Mouse (Mus musculus) cerebellum, adult 2 months (tissue): ENCODE data around the gene Yjefn3. TPM values are rescaled to one million over a fixed set of nuclear protein-coding genes. Genes with fewer than 3 reads are reported as not detected.

ENCODE experiments used
- DNase-seq, 2 experiments: peaks; one replicate each; pipeline ENCODE4 v3.0.0; 2021
- H3K27ac ChIP-seq: fragments of 200-500 bp; 2 replicates; pipeline ENCODE4 v1.5.1; 2012; ENCODE audit warnings: low read length, control low read depth, inconsistent platforms; ENCODE audit not compliant: insufficient read depth
- H3K27me3 ChIP-seq: fragments of 200-500 bp; 2 replicates; pipeline ENCODE4 v1.6.1; 2012; ENCODE audit warnings: inconsistent platforms, mild to moderate bottlenecking, low read length, moderate library complexity; ENCODE audit not compliant: control insufficient read depth, insufficient read depth
- H3K4me1 ChIP-seq: fragments of 200-500 bp; 2 replicates; pipeline ENCODE4 v1.6.1; 2011; ENCODE audit warnings: low read length; ENCODE audit not compliant: control insufficient read depth, insufficient read depth
- H3K4me3 ChIP-seq: fragments of 200-500 bp; replicated peaks from 2 replicates; pipeline ENCODE3; 2011; ENCODE audit warnings: mild to moderate bottlenecking, low read depth, low read length, control low read depth; ENCODE audit not compliant: insufficient read depth
- CTCF ChIP-seq: fragments of 200-500 bp; IDR thresholded peaks from 2 replicates; pipeline ENCODE4 v1.5.1; 2011; ENCODE audit warnings: low read depth, mild to moderate bottlenecking, control low read depth, low read length, moderate library complexity, borderline replicate concordance; ENCODE audit not compliant: insufficient read depth
- POLR2A ChIP-seq: fragments of 200-500 bp; IDR thresholded peaks from 2 replicates; pipeline ENCODE4 v1.6.1; 2011; ENCODE audit warnings: low read length, control low read depth, borderline replicate concordance; ENCODE audit not compliant: insufficient read depth
- WGBS: fragments of 180-500 bp; shearing (Covaris S2); methylation state at CpG from one replicate; pipeline ENCODE4 v1.1.7; 2018; 5-methylcytosine and 5-hydroxymethylcytosine counted together
- polyA plus RNA-seq: library from polyadenylated mRNA; depleted of rRNA; stranded (reverse); fragments of >200 nt; gene quantifications from 2 replicates; pipeline ENCODE4 v1.2.3, GENCODE M21; 2012

The Yjefn3 gene
- polyA plus RNA-seq, 1 experiment = 15.4 TPM

GRCm38 (mm10) chr8:69882021-69882756, 20.3 kb downstream of the Yjefn3 start:
- TF ChIP-seq POLR2A (no peak), CTCF (no peak)
- no peak overlapping the region for H3K4me3 ChIP-seq
- H3K4me1 ChIP-seq = peaks cover 3% of the 10 kb centered on the region; the same call in 1 of the 2 replicates
- WGBS = 3% methylated on average over 103 of the region's 103 CpGs
- H3K27ac ChIP-seq = no peak overlapping the region
- DNase-seq = no peak
- H3K27me3 ChIP-seq = peaks cover 4% of the 10 kb centered on the region; the same call in 1 of the 2 replicates

- no peak overlapping the region for H3K27ac ChIP-seq
- H3K27me3 ChIP-seq = peaks cover 4% of the 10 kb centered on the region; the same call in 1 of the 2 replicates
- no peak for DNase-seq
- H3K4me1 ChIP-seq = peaks cover 3% of the 10 kb centered on the region; the same call in 1 of the 2 replicates
- TF ChIP-seq POLR2A (no peak), CTCF (no peak)
- H3K4me3 ChIP-seq = no peak overlapping the region
- 15% methylated on average over 79 of the region's 79 CpGs for WGBS
These were observed 21.1 kb downstream of the Yjefn3 start for GRCm38 (mm10) chr8:69881261-69881865.

GRCm38 (mm10) chr8:69880841-69881240, 21.7 kb downstream of the Yjefn3 start:
- DNase-seq = no peak
- Histone ChIP-seq H3K4me1 (no peaks in the 10 kb centered on the region), H3K4me3 (no peak overlapping the region), H3K27ac (no peak overlapping the region), H3K27me3 (peaks cover 4% of the 10 kb centered on the region; the same call in 1 of the 2 replicates)
- 12% methylated on average over 37 of the region's 37 CpGs for WGBS
- TF ChIP-seq CTCF (no peak), POLR2A (no peak)

- Histone ChIP-seq H3K27me3 (peaks cover 4% of the 10 kb centered on the region; the same call in 1 of the 2 replicates), H3K27ac (no peak overlapping the region), H3K4me3 (no peak overlapping the region), H3K4me1 (no peaks in the 10 kb centered on the region)
- 68% methylated on average over 8 of the region's 8 CpGs for WGBS
- TF ChIP-seq CTCF (no peak), POLR2A (no peak)
- DNase-seq = no peak
These were observed 22.8 kb downstream of the Yjefn3 start for GRCm38 (mm10) chr8:69879678-69880077.

GRCm38 (mm10) chr8:69877992-69878391, 24.5 kb downstream of the Yjefn3 start:
- H3K4me3 ChIP-seq = no peak overlapping the region

GRCm38 (mm10) chr8:69877396-69877795, 25.1 kb downstream of the Yjefn3 start:
- Histone ChIP-seq H3K27ac (no peak overlapping the region), H3K27me3 (peaks cover 3% of the 10 kb centered on the region; the same call in 1 of the 2 replicates), H3K4me1 (peaks cover 6% of the 10 kb centered on the region; the same call in 1 of the 2 replicates), H3K4me3 (no peak overlapping the region)
- TF ChIP-seq CTCF = no peak
- TF ChIP-seq POLR2A = no peak
- DNase-seq = no peak
- WGBS = 80% methylated on average over 4 of the region's 4 CpGs

More at GRCm38 (mm10) chr8:69877992-69878391, 24.5 kb downstream of the Yjefn3 start:
- H3K27ac ChIP-seq = no peak overlapping the region
- WGBS = 56% methylated on average over 3 of the region's 3 CpGs
- DNase-seq = no peak
- peaks cover 4% of the 10 kb centered on the region; the same call in 1 of the 2 replicates for H3K27me3 ChIP-seq
- no peak for TF ChIP-seq CTCF
- TF ChIP-seq POLR2A = no peak
- H3K4me1 ChIP-seq = peaks cover 3% of the 10 kb centered on the region; the same call in 1 of the 2 replicates

- WGBS = 68% methylated on average over 10 of the region's 10 CpGs
These were observed 25.5 kb downstream of the Yjefn3 start for GRCm38 (mm10) chr8:69876967-69877366.

More at GRCm38 (mm10) chr8:69876967-69877366, 25.5 kb downstream of the Yjefn3 start:
- peaks cover 8% of the 10 kb centered on the region for H3K4me1 ChIP-seq
- no peaks in the 10 kb centered on the region; the same call in 1 of the 2 replicates for H3K27me3 ChIP-seq
- no peak overlapping the region for H3K4me3 ChIP-seq
- no peak overlapping the region for H3K27ac ChIP-seq
- no peak for TF ChIP-seq POLR2A
- TF ChIP-seq CTCF = no peak
- no peak for DNase-seq
